ENCODE assay signal across 12 mouse cellular contexts in the genomic region with DNA sequence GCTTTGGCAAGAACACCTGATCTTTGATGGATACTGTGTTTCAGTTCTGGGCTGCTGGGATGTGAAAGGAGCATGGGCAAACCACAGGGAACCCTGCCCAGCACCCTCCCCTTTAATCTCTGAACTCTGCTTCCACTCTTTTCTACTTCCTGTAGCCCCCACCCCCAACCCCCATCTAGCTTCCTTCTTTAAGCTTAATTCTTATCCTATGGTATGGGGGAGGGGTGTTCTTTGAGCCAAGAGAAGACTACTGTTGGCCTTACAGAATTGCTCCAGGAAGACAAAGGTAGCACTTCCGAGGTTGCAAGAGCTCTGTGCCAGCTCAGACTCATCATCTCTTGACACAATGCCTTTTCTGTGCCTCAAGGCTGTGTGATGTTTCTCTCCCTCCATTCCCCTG. TPM values are rescaled to one million over a fixed set of nuclear protein-coding genes. Genes with fewer than 3 reads are reported as not detected.
DNase-seq lines count a peak whose midpoint lies in the region; ATAC-seq and TF ChIP-seq lines count a peak whose summit lies in the region.
"Had no signal": no experiment of that assay in that cellular context is flagged by ENCODE, and none has a peak within 500 bp of the region (broad histone marks: within the 10 kb centered on the region; RNA-seq: fewer than 3 reads in every experiment).

No protein-coding gene starts in this region.

- no peak overlapping the region for H3ac ChIP-seq in myocyte (ENCODE audit: control insufficient read depth, insufficient read length)

- H3K4me1 ChIP-seq in kidney, adult 2 months (ENCODE audit: control insufficient read depth, insufficient read depth, low read length): peaks cover 43% of the 10 kb centered on the region
- H3K4me1 ChIP-seq in stomach, embryonic 15.5 days: peaks cover 24% of the 10 kb centered on the region; the same call in 1 of the 2 replicates
- peaks cover 8% of the 10 kb centered on the region for H3K4me1 ChIP-seq in stomach, postnatal 0 days (replicated peaks; ENCODE audit: control insufficient read depth, insufficient read depth)
- peaks cover 28% of the 10 kb centered on the region for H3K4me1 ChIP-seq in embryonic facial prominence, embryonic 13.5 days

- no peaks in the 10 kb centered on the region for H3K36me3 ChIP-seq in kidney, adult 2 months (ENCODE audit: control insufficient read depth, insufficient read depth, low read length)
- H3K36me3 ChIP-seq in stomach, embryonic 15.5 days: peaks cover 9% of the 10 kb centered on the region
- H3K36me3 ChIP-seq in stomach, postnatal 0 days (ENCODE audit: control insufficient read depth, insufficient read depth, low read length): peaks cover 8% of the 10 kb centered on the region
- H3K36me3 ChIP-seq in embryonic facial prominence, embryonic 13.5 days: peaks cover 21% of the 10 kb centered on the region
- H3K36me3 ChIP-seq in myocyte (ENCODE audit: control insufficient read depth, insufficient read depth): no peaks in the 10 kb centered on the region

- no peaks in the 10 kb centered on the region for H3K9me3 ChIP-seq in stomach, embryonic 15.5 days
- H3K9me3 ChIP-seq in stomach, postnatal 0 days (ENCODE audit: control insufficient read depth, low read length): no peaks in the 10 kb centered on the region
- no peaks in the 10 kb centered on the region for H3K9me3 ChIP-seq in embryonic facial prominence, embryonic 13.5 days

- H3K27ac ChIP-seq in kidney, adult 2 months (ENCODE audit: insufficient read depth, low read depth, low read length): peak overlapping the region; percentile 84; the same call in 1 of the 2 replicates
- H3K27ac ChIP-seq in stomach, embryonic 15.5 days: peak overlapping the region; percentile 91; the same call in 1 of the 2 replicates
- H3K27ac ChIP-seq in stomach, postnatal 0 days (replicated peaks): no peak overlapping the region
- H3K27ac ChIP-seq in embryonic facial prominence, embryonic 13.5 days: no peak overlapping the region

- no peak for TF ChIP-seq EP300 in stomach, postnatal 0 days (optimal IDR thresholded peaks at IDR 0.05)

- peaks cover 5% of the 10 kb centered on the region for H3K79me2 ChIP-seq in myocyte (ENCODE audit: control insufficient read depth, insufficient read depth)

- 39% methylated on average over 1 of the region's 1 CpGs for WGBS in kidney, adult 2 months
- 38% methylated on average over 1 of the region's 1 CpGs for WGBS in stomach, embryonic 15.5 days
- 45% methylated on average over 1 of the region's 1 CpGs for WGBS in stomach, postnatal 0 days
- 42% methylated on average over 1 of the region's 1 CpGs for WGBS in embryonic facial prominence, embryonic 13.5 days

- no peak for TF ChIP-seq POLR2A in kidney, adult 2 months (IDR thresholded peaks at IDR 0.05; ENCODE audit: low read depth, low read length)
- no peak for TF ChIP-seq POLR2A in myocyte (IDR thresholded peaks at IDR 0.05; ENCODE audit: insufficient read length, low read depth)

- no peak for DNase-seq in kidney, adult 2 months
- no peak for DNase-seq in kidney, postnatal 36 days
- DNase-seq in stomach, postnatal 0 days (ENCODE audit: low spot score): no peak
- no peak for DNase-seq in spleen, postnatal 36 days (ENCODE audit: low spot score in 2 of 2)
- DNase-seq in layer of hippocampus, postnatal 36 days: no peak
- DNase-seq: gastrocnemius, postnatal 10 days; lung, postnatal 36 days had no signal

- no peaks in the 10 kb centered on the region for H3K27me3 ChIP-seq in kidney, adult 2 months (replicated peaks; ENCODE audit: control insufficient read depth, insufficient read depth, low read length)
- H3K27me3 ChIP-seq in stomach, embryonic 15.5 days (replicated peaks): no peaks in the 10 kb centered on the region
- no peaks in the 10 kb centered on the region for H3K27me3 ChIP-seq in stomach, postnatal 0 days (ENCODE audit: control insufficient read depth, insufficient read depth, low read length)
- H3K27me3 ChIP-seq in embryonic facial prominence, embryonic 13.5 days: no peaks in the 10 kb centered on the region
- no peaks in the 10 kb centered on the region for H3K27me3 ChIP-seq in myocyte (ENCODE audit: control insufficient read depth, insufficient read depth, insufficient read length)

- ATAC-seq in stomach, embryonic 15.5 days (ENCODE audit: insufficient read depth, low FRiP score, low read depth): no peak
- no peak for ATAC-seq in stomach, postnatal 0 days (ENCODE audit: low FRiP score, low TSS enrichment)
- ATAC-seq in embryonic facial prominence, embryonic 13.5 days (ENCODE audit: insufficient number of reproducible peaks, insufficient read depth, low FRiP score, low TSS enrichment, low read depth): no peak

- H3K9ac ChIP-seq in stomach, embryonic 15.5 days: no peak overlapping the region
- no peak overlapping the region for H3K9ac ChIP-seq in stomach, postnatal 0 days (ENCODE audit: low read length)
- peak overlapping the region; percentile 91; the same call in 1 of the 2 replicates for H3K9ac ChIP-seq in embryonic facial prominence, embryonic 13.5 days

- no peak for TF ChIP-seq CTCF in kidney, adult 2 months (conservative IDR thresholded peaks at IDR 0.05; ENCODE audit: insufficient read depth, insufficient read length, low read depth, low read length)
- TF ChIP-seq CTCF in stomach, postnatal 0 days (IDR thresholded peaks at IDR 0.05; ENCODE audit: low read depth): no peak

- H3K4me3 ChIP-seq in kidney, adult 2 months (ENCODE audit: insufficient read depth, low read depth, low read length): no peak overlapping the region
- H3K4me3 ChIP-seq in stomach, embryonic 15.5 days (replicated peaks): no peak overlapping the region
- H3K4me3 ChIP-seq in stomach, postnatal 0 days (ENCODE audit: low read depth, low read length): no peak overlapping the region
- no peak overlapping the region for H3K4me3 ChIP-seq in embryonic facial prominence, embryonic 13.5 days
- no peak overlapping the region for H3K4me3 ChIP-seq in myocyte

- peak overlapping the region; percentile 76 for H3K4me2 ChIP-seq in stomach, embryonic 15.5 days
- no peak overlapping the region for H3K4me2 ChIP-seq in stomach, postnatal 0 days (replicated peaks; ENCODE audit: low read depth)
- no peak overlapping the region for H3K4me2 ChIP-seq in embryonic facial prominence, embryonic 13.5 days
- peak overlapping the region; percentile 8 for H3K4me2 ChIP-seq in myocyte (ENCODE audit: low read depth)

TF ChIP-seq in myocyte, 11 proteins besides CTCF, POLR2A, EP300 and RAD21:
- no peak for TF ChIP-seq MAX (IDR thresholded peaks at IDR 0.05; ENCODE audit: low read depth)
- TF ChIP-seq TCF3 (IDR thresholded peaks at IDR 0.05; ENCODE audit: insufficient read length, low read depth): no peak
- no peak for TF ChIP-seq POLR2AphosphoS2 (IDR thresholded peaks at IDR 0.05; ENCODE audit: insufficient read length, low read depth)
- TF ChIP-seq USF1 (IDR thresholded peaks at IDR 0.05; ENCODE audit: low read depth): no peak
TF ChIP-seq in myocyte: peak in this region for 0.

RNA-seq across cellular contexts. Expression of a gene that starts 2.0 kb away (rescaled TPM):
- polyA plus RNA-seq in kidney, adult 2 months (2012; rRNA removed): 185 and 188 TPM in 2 replicates
- 78.8 and 87.1 TPM in 2 replicates for polyA plus RNA-seq in stomach, embryonic 15.5 days (2015; fragmentation: Nextera tagmentation; extraction: Ambion mirVana)
- 101 and 108 TPM in 2 replicates for polyA plus RNA-seq in stomach, postnatal 0 days (2015; fragmentation: Nextera tagmentation; extraction: Ambion mirVana)
- polyA plus RNA-seq in embryonic facial prominence, embryonic 13.5 days (2015; fragmentation: Nextera tagmentation; extraction: Ambion mirVana): 67.1 and 68.4 TPM in 2 replicates
- polyA plus RNA-seq in myocyte (2012; fragmentation: generic; extraction: Trizol): 54.1 TPM
- total RNA-seq in layer of hippocampus, postnatal 36 days (2021): 10 to 100 TPM; 23.5 to 29.9 TPM

RNA-seq across cellular contexts. Expression of a gene that starts 17.3 kb away (rescaled TPM):
- polyA plus RNA-seq in kidney, adult 2 months (2012; rRNA removed): 43.9 and 48.3 TPM in 2 replicates
- polyA plus RNA-seq in stomach, embryonic 15.5 days (2015; fragmentation: Nextera tagmentation; extraction: Ambion mirVana): 2.2 and 3.9 TPM in 2 replicates
- 16.6 and 16.9 TPM in 2 replicates for polyA plus RNA-seq in stomach, postnatal 0 days (2015; fragmentation: Nextera tagmentation; extraction: Ambion mirVana)
- 0.25 and 0.83 TPM in 2 replicates for polyA plus RNA-seq in embryonic facial prominence, embryonic 13.5 days (2015; fragmentation: Nextera tagmentation; extraction: Ambion mirVana)
- 1.9 TPM for polyA plus RNA-seq in myocyte (2012; fragmentation: generic; extraction: Trizol)
- under 1 TPM in 1 of 2 experiments, not detected in 1; 0.28 TPM for total RNA-seq in layer of hippocampus, postnatal 36 days (2021)
- total RNA-seq: hematopoietic stem cell, adult 5-6 weeks; layer of hippocampus, adult 8-10 months had no signal

RNA-seq across cellular contexts. Expression of a gene that starts 43.3 kb away (rescaled TPM):
- not detected in 2 replicates for polyA plus RNA-seq in kidney, adult 2 months (2012; rRNA removed)
- 0.18 and 0.41 TPM in 2 replicates for polyA plus RNA-seq in stomach, embryonic 15.5 days (2015; fragmentation: Nextera tagmentation; extraction: Ambion mirVana)
- 0.69 and 0.90 TPM in 2 replicates for polyA plus RNA-seq in stomach, postnatal 0 days (2015; fragmentation: Nextera tagmentation; extraction: Ambion mirVana)
- polyA plus RNA-seq in embryonic facial prominence, embryonic 13.5 days (2015; fragmentation: Nextera tagmentation; extraction: Ambion mirVana): 0.39 and 0.96 TPM in 2 replicates
- polyA plus RNA-seq in myocyte (2012; fragmentation: generic; extraction: Trizol): 486 TPM
- total RNA-seq in layer of hippocampus, postnatal 36 days (2021): not detected
- total RNA-seq: gastrocnemius, postnatal 10 days; hematopoietic stem cell, adult 5-6 weeks; layer of hippocampus, adult 8-10 months had no signal

RNA-seq across cellular contexts. Expression of a gene that starts 45.1 kb away (rescaled TPM):
- 0.05 and 0.11 TPM in 2 replicates for polyA plus RNA-seq in kidney, adult 2 months (2012; rRNA removed)
- 0.76 and 0.84 TPM in 2 replicates for polyA plus RNA-seq in stomach, embryonic 15.5 days (2015; fragmentation: Nextera tagmentation; extraction: Ambion mirVana)
- polyA plus RNA-seq in stomach, postnatal 0 days (2015; fragmentation: Nextera tagmentation; extraction: Ambion mirVana): 1.8 and 2.3 TPM in 2 replicates
- polyA plus RNA-seq in embryonic facial prominence, embryonic 13.5 days (2015; fragmentation: Nextera tagmentation; extraction: Ambion mirVana): 1.9 and 2.3 TPM in 2 replicates
- 3.8 TPM for polyA plus RNA-seq in myocyte (2012; fragmentation: generic; extraction: Trizol)
- not detected for total RNA-seq in layer of hippocampus, postnatal 36 days (2021)
- total RNA-seq: gastrocnemius, postnatal 10 days had no signal

RNA-seq across cellular contexts. Expression of a gene that starts 45.8 kb away (rescaled TPM):
- 4.6 and 5.9 TPM in 2 replicates for polyA plus RNA-seq in kidney, adult 2 months (2012; rRNA removed)
- polyA plus RNA-seq in stomach, embryonic 15.5 days (2015; fragmentation: Nextera tagmentation; extraction: Ambion mirVana): 2.9 TPM in 2 replicates
- polyA plus RNA-seq in stomach, postnatal 0 days (2015; fragmentation: Nextera tagmentation; extraction: Ambion mirVana): 7.9 and 8.0 TPM in 2 replicates
- 2.9 and 3.8 TPM in 2 replicates for polyA plus RNA-seq in embryonic facial prominence, embryonic 13.5 days (2015; fragmentation: Nextera tagmentation; extraction: Ambion mirVana)
- 2.6 TPM for polyA plus RNA-seq in myocyte (2012; fragmentation: generic; extraction: Trizol)
- under 1 TPM; 0.77 to 0.86 TPM for total RNA-seq in layer of hippocampus, postnatal 36 days (2021)

Comparison
In these comparisons a context has a peak if more than half of its experiments do, and no peak if none do; other contexts are left out.
1. H3K27ac ChIP-seq: peak in kidney, adult 2 months (single experiment) and stomach, embryonic 15.5 days (single experiment); none in stomach, postnatal 0 days (single experiment) and embryonic facial prominence, embryonic 13.5 days (single experiment).
2. H3K4me2 ChIP-seq: peak in stomach, embryonic 15.5 days (single experiment) and myocyte (single experiment); none in stomach, postnatal 0 days (single experiment) and embryonic facial prominence, embryonic 13.5 days (single experiment).
3. RNA of a gene that starts 43.3 kb away (polyA plus RNA-seq): 486 TPM in myocyte (single experiment); 0.39 to 0.96 TPM in embryonic facial prominence, embryonic 13.5 days, 0.69 to 0.90 TPM in stomach, postnatal 0 days, 0.18 to 0.41 TPM in stomach, embryonic 15.5 days and not detected in kidney, adult 2 months; every median in the first group is over 100 times any median in the second.